Comparison of ENCODE assay signal across 9 mouse cellular contexts in the genomic region with DNA sequence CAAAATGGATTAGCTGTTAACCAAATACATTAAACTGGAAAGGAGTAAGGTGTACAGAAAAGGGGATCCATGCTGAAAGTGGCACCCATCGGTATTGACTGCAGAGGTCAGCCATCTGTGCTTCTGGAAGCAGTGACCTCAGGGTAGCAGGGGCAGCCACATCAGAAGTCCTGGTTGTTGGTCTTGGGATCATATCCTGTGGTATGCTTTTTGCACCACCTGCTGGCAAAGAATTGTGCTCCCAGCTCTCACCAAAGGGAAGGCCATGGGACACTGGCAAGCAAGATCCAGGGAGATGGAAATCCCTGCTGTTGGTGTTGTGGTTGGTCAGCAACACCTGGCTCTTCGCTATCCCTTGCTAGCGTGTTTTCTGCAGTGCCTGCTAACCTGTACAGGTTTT. TPM values are rescaled to one million over a fixed set of nuclear protein-coding genes. Genes with fewer than 3 reads are reported as not detected.
DNase-seq lines count a peak whose midpoint lies in the region; ATAC-seq and TF ChIP-seq lines count a peak whose summit lies in the region.
"Had no signal": no experiment of that assay in that cellular context is flagged by ENCODE, and none has a peak within 500 bp of the region (broad histone marks: within the 10 kb centered on the region; RNA-seq: fewer than 3 reads in every experiment).

No protein-coding gene starts in this region.

- no peaks in the 10 kb centered on the region for H3K36me3 ChIP-seq in embryonic facial prominence, embryonic 11.5 days (replicated peaks; ENCODE audit: control insufficient read depth, insufficient read depth, low read depth, low read length)
- H3K36me3 ChIP-seq: hindbrain, embryonic 15.5 days had no signal

- no peak for TF ChIP-seq POLR2A in olfactory bulb, adult 2 months (IDR thresholded peaks at IDR 0.05; ENCODE audit: insufficient read depth, low read depth, low read length)

- H3K9ac ChIP-seq in embryonic facial prominence, embryonic 11.5 days (replicated peaks; ENCODE audit: low read length) = no peak overlapping the region
- H3K9ac ChIP-seq: hindbrain, embryonic 15.5 days had no signal

- no peak overlapping the region for H3K27ac ChIP-seq in embryonic facial prominence, embryonic 11.5 days (replicated peaks; ENCODE audit: low read depth, low read length)
- no peak overlapping the region for H3K27ac ChIP-seq in olfactory bulb, adult 2 months (ENCODE audit: insufficient read depth, low read depth, low read length)
- H3K27ac ChIP-seq: hindbrain, embryonic 15.5 days had no signal

- H3K9me3 ChIP-seq in embryonic facial prominence, embryonic 11.5 days (replicated peaks; ENCODE audit: control insufficient read depth, low read length) = no peaks in the 10 kb centered on the region
- H3K9me3 ChIP-seq: hindbrain, embryonic 15.5 days had no signal

- intact Hi-C loops in gastrocnemius, postnatal 14 days (cut with DNase I; ENCODE audit: low total_unique reads) = no loop called here

- H3K4me1 ChIP-seq in embryonic facial prominence, embryonic 11.5 days (ENCODE audit: control insufficient read depth, insufficient read depth, low read length) = no peaks in the 10 kb centered on the region
- no peaks in the 10 kb centered on the region for H3K4me1 ChIP-seq in olfactory bulb, adult 2 months (ENCODE audit: control insufficient read depth, insufficient read depth, low read length)
- H3K4me1 ChIP-seq: hindbrain, embryonic 15.5 days had no signal

- no peak overlapping the region for H3K4me3 ChIP-seq in embryonic facial prominence, embryonic 11.5 days (ENCODE audit: low read depth, low read length)
- no peak overlapping the region for H3K4me3 ChIP-seq in olfactory bulb, adult 2 months (ENCODE audit: insufficient read depth, low read depth, low read length)
- H3K4me3 ChIP-seq: hindbrain, embryonic 15.5 days had no signal

- no peak overlapping the region for H3K4me2 ChIP-seq in embryonic facial prominence, embryonic 11.5 days (ENCODE audit: low read depth, low read length)
- H3K4me2 ChIP-seq: hindbrain, embryonic 15.5 days had no signal

- no peaks in the 10 kb centered on the region for H3K27me3 ChIP-seq in embryonic facial prominence, embryonic 11.5 days (ENCODE audit: control insufficient read depth, insufficient read depth, low read length)
- H3K27me3 ChIP-seq: hindbrain, embryonic 15.5 days had no signal

- DNase-seq in gastrocnemius, postnatal 14 days = peak; percentile 16
- no peak for DNase-seq in gastrocnemius, postnatal 4 days (ENCODE audit: low spot score in 2 of 2)
- DNase-seq in urinary bladder, adult 18-20 months (ENCODE audit: low spot score in 2 of 2) = peak; percentile 15 to 54
- no peak for DNase-seq in urinary bladder, postnatal 10 days (ENCODE audit: low spot score)
- peak; percentile 63 for DNase-seq in embryonic facial prominence, embryonic 11.5 days (ENCODE audit: low spot score)
- DNase-seq in left cerebral cortex, adult 18-20 months (ENCODE audit: low spot score in 2 of 2) = peak; percentile 49 to 62
- no peak for DNase-seq in c-Kit-positive CD71-positive TER-119-positive erythroid progenitor cells, embryonic 14.5 days (ENCODE audit: low spot score)

- ATAC-seq in embryonic facial prominence, embryonic 11.5 days (replicated peaks; ENCODE audit: insufficient number of reproducible peaks, low FRiP score, low TSS enrichment, low read depth) = no peak

- WGBS in embryonic facial prominence, embryonic 11.5 days = 66% methylated on average over 3 of the region's 3 CpGs
- 84% methylated on average over 3 of the region's 3 CpGs for WGBS in olfactory bulb, adult 2 months

- 0 out of 2 replicates have a peak, but pooled peaks have one; percentile 30 for TF ChIP-seq CTCF in olfactory bulb, adult 2 months (IDR thresholded peaks at IDR 0.05; ENCODE audit: insufficient read depth, low read depth, low read length)

RNA-seq across cellular contexts. Expression of gene Tnfrsf19, which starts 39.0 kb away (rescaled TPM):
- 1 to 10 TPM; 3.7 to 7.4 TPM for total RNA-seq in gastrocnemius, postnatal 14 days (2021)
- 10 to 100 TPM; 11.9 to 16.6 TPM for total RNA-seq in gastrocnemius, postnatal 4 days (2021)
- polyA plus RNA-seq in embryonic facial prominence, embryonic 11.5 days (2014; fragmentation: Nextera tagmentation; extraction: Ambion mirVana) = 60.1 and 62.6 TPM in 2 replicates
- total RNA-seq in left cerebral cortex, adult 18-20 months (2021) = 10 to 100 TPM; 56.7 to 58.1 TPM
- not detected in 2 replicates for polyA plus RNA-seq in olfactory bulb, adult 2 months (2012; ENCODE audit: insufficient read depth, insufficient read length, low replicate concordance, missing spikeins)

RNA-seq across cellular contexts. Expression of gene Sacs, which starts 52.9 kb away (rescaled TPM):
- 10 to 100 TPM; 22.8 to 31.4 TPM for total RNA-seq in gastrocnemius, postnatal 14 days (2021)
- total RNA-seq in gastrocnemius, postnatal 4 days (2021) = 10 to 100 TPM; 36.6 to 41.3 TPM
- 3.0 and 3.1 TPM in 2 replicates for polyA plus RNA-seq in embryonic facial prominence, embryonic 11.5 days (2014; fragmentation: Nextera tagmentation; extraction: Ambion mirVana)
- total RNA-seq in left cerebral cortex, adult 18-20 months (2021) = 10 to 100 TPM; 56.2 to 59.4 TPM
- polyA plus RNA-seq in olfactory bulb, adult 2 months (2012; ENCODE audit: insufficient read depth, insufficient read length, low replicate concordance, missing spikeins) = 64.4 TPM in 1 of 2 replicates, not detected in the other

Comparison
In these comparisons a context has a peak if more than half of its experiments do, and no peak if none do; other contexts are left out.
1. DNase-seq: peak in gastrocnemius, postnatal 14 days (single experiment), urinary bladder, adult 18-20 months (2 of 2), embryonic facial prominence, embryonic 11.5 days (single experiment) and left cerebral cortex, adult 18-20 months (2 of 2); none in gastrocnemius, postnatal 4 days (0 of 2), urinary bladder, postnatal 10 days (single experiment) and c-Kit-positive CD71-positive TER-119-positive erythroid progenitor cells, embryonic 14.5 days (single experiment).